In genomic region chr19:23507256-23507851, GRCm38 (mm10) we compare ENCODE assay signal across 11 mouse cellular contexts. TPM values are rescaled to one million over a fixed set of nuclear protein-coding genes. Genes with fewer than 3 reads are reported as not detected.
DNase-seq lines count a peak whose midpoint lies in the region; ATAC-seq and TF ChIP-seq lines count a peak whose summit lies in the region.
"Had no signal": no experiment of that assay in that cellular context is flagged by ENCODE, and none has a peak within 500 bp of the region (broad histone marks: within the 10 kb centered on the region; RNA-seq: fewer than 3 reads in every experiment).

No protein-coding gene starts in this region.

- H3K27ac ChIP-seq in kidney, embryonic 15.5 days = no peak overlapping the region
- no peak overlapping the region for H3K27ac ChIP-seq in kidney, adult 2 months (ENCODE audit: insufficient read depth, low read depth, low read length)
- H3K27ac ChIP-seq in embryonic facial prominence, embryonic 13.5 days = no peak overlapping the region
- H3K27ac ChIP-seq in hindbrain, postnatal 0 days = peak overlapping the region; percentile 11
- peak overlapping the region; percentile 20 for H3K27ac ChIP-seq in neural tube, embryonic 15.5 days (replicated peaks)
- no peak overlapping the region for H3K27ac ChIP-seq in gastrocnemius, adult 2 months

- no peaks in the 10 kb centered on the region for H3K27me3 ChIP-seq in kidney, embryonic 15.5 days
- no peaks in the 10 kb centered on the region for H3K27me3 ChIP-seq in kidney, adult 2 months (replicated peaks; ENCODE audit: control insufficient read depth, insufficient read depth, low read length)
- no peaks in the 10 kb centered on the region for H3K27me3 ChIP-seq in embryonic facial prominence, embryonic 13.5 days
- H3K27me3 ChIP-seq in hindbrain, postnatal 0 days (ENCODE audit: insufficient read depth, low read length) = no peaks in the 10 kb centered on the region
- no peaks in the 10 kb centered on the region for H3K27me3 ChIP-seq in neural tube, embryonic 15.5 days (replicated peaks)

- H3K4me2 ChIP-seq in kidney, embryonic 15.5 days = peak overlapping the region; percentile 22
- peak overlapping the region; percentile 42 for H3K4me2 ChIP-seq in embryonic facial prominence, embryonic 13.5 days
- peak overlapping the region; percentile 14 for H3K4me2 ChIP-seq in hindbrain, postnatal 0 days (ENCODE audit: low read depth, low read length)
- H3K4me2 ChIP-seq in neural tube, embryonic 15.5 days = peak overlapping the region; percentile 40

- peaks cover 6% of the 10 kb centered on the region for H3K4me1 ChIP-seq in kidney, embryonic 15.5 days
- H3K4me1 ChIP-seq in kidney, adult 2 months (ENCODE audit: control insufficient read depth, insufficient read depth, low read length) = no peaks in the 10 kb centered on the region
- H3K4me1 ChIP-seq in embryonic facial prominence, embryonic 13.5 days = peaks cover 9% of the 10 kb centered on the region
- 0 out of 2 replicates have a peak, but pooled peaks cover 8% of the 10 kb centered on the region for H3K4me1 ChIP-seq in hindbrain, postnatal 0 days (ENCODE audit: insufficient read depth, low read length)
- peaks cover 12% of the 10 kb centered on the region for H3K4me1 ChIP-seq in neural tube, embryonic 15.5 days

- H3K4me3 ChIP-seq in kidney, embryonic 15.5 days (replicated peaks) = no peak overlapping the region
- H3K4me3 ChIP-seq in kidney, adult 2 months (ENCODE audit: insufficient read depth, low read depth, low read length) = no peak overlapping the region
- H3K4me3 ChIP-seq in embryonic facial prominence, embryonic 13.5 days = no peak overlapping the region
- no peak overlapping the region for H3K4me3 ChIP-seq in hindbrain, postnatal 0 days (ENCODE audit: low read length)
- 0 out of 2 replicates have a peak overlapping the region, but pooled peaks have one; percentile 1 for H3K4me3 ChIP-seq in neural tube, embryonic 15.5 days (replicated peaks)
- H3K4me3 ChIP-seq in gastrocnemius, adult 2 months = no peak overlapping the region
- H3K4me3 ChIP-seq: erythroblast, embryonic 14.5 days had no signal

- H3K9ac ChIP-seq in kidney, embryonic 15.5 days = no peak overlapping the region
- peak overlapping the region; percentile 21; the same call in 1 of the 2 replicates for H3K9ac ChIP-seq in embryonic facial prominence, embryonic 13.5 days
- no peak overlapping the region for H3K9ac ChIP-seq in hindbrain, postnatal 0 days (replicated peaks; ENCODE audit: low read length)
- no peak overlapping the region for H3K9ac ChIP-seq in neural tube, embryonic 15.5 days (replicated peaks)

- DNase-seq in kidney, adult 2 months = no peak
- DNase-seq in hindbrain, postnatal 0 days (ENCODE audit: low spot score) = peak; percentile 38
- DNase-seq in spleen, postnatal 36 days (ENCODE audit: low spot score in 2 of 2) = no peak
- no peak for DNase-seq in layer of hippocampus, adult 9-10 months (ENCODE audit: low spot score)
- DNase-seq in gastrocnemius, adult 2 months = no peak
- DNase-seq: adrenal gland, postnatal 25 days; right cerebral cortex, postnatal 4 days had no signal

- ATAC-seq in kidney, embryonic 15.5 days (replicated peaks; ENCODE audit: low FRiP score) = no peak
- ATAC-seq in embryonic facial prominence, embryonic 13.5 days (ENCODE audit: insufficient number of reproducible peaks, insufficient read depth, low FRiP score, low TSS enrichment, low read depth) = no peak
- ATAC-seq in hindbrain, postnatal 0 days = peak; percentile 35; the same call in 1 of the 2 replicates
- ATAC-seq in neural tube, embryonic 15.5 days (ENCODE audit: low FRiP score) = peak; percentile 60

- H3K36me3 ChIP-seq in kidney, embryonic 15.5 days = no peaks in the 10 kb centered on the region
- H3K36me3 ChIP-seq in kidney, adult 2 months (ENCODE audit: control insufficient read depth, insufficient read depth, low read length) = no peaks in the 10 kb centered on the region
- H3K36me3 ChIP-seq in embryonic facial prominence, embryonic 13.5 days = no peaks in the 10 kb centered on the region
- no peaks in the 10 kb centered on the region for H3K36me3 ChIP-seq in hindbrain, postnatal 0 days (ENCODE audit: insufficient read depth, low read length)
- H3K36me3 ChIP-seq in neural tube, embryonic 15.5 days = no peaks in the 10 kb centered on the region

- no peaks in the 10 kb centered on the region for H3K9me3 ChIP-seq in kidney, embryonic 15.5 days (replicated peaks)
- H3K9me3 ChIP-seq in embryonic facial prominence, embryonic 13.5 days = no peaks in the 10 kb centered on the region
- no peaks in the 10 kb centered on the region for H3K9me3 ChIP-seq in hindbrain, postnatal 0 days (ENCODE audit: low read length)
- no peaks in the 10 kb centered on the region for H3K9me3 ChIP-seq in neural tube, embryonic 15.5 days (replicated peaks)

- WGBS in kidney, embryonic 15.5 days = 19% methylated on average over 14 of the region's 14 CpGs
- 27% methylated on average over 14 of the region's 14 CpGs for WGBS in kidney, adult 2 months
- WGBS in embryonic facial prominence, embryonic 13.5 days = 15% methylated on average over 14 of the region's 14 CpGs
- WGBS in hindbrain, postnatal 0 days = 7% methylated on average over 14 of the region's 14 CpGs
- 8% methylated on average over 14 of the region's 14 CpGs for WGBS in neural tube, embryonic 15.5 days

- TF ChIP-seq POLR2A in kidney, adult 2 months (IDR thresholded peaks at IDR 0.05; ENCODE audit: low read depth, low read length) = no peak

- no peak for TF ChIP-seq CTCF in kidney, adult 2 months (conservative IDR thresholded peaks at IDR 0.05; ENCODE audit: insufficient read depth, insufficient read length, low read depth, low read length)
- no peak for TF ChIP-seq CTCF in hindbrain, postnatal 0 days (IDR thresholded peaks at IDR 0.05; ENCODE audit: low read depth)
- TF ChIP-seq CTCF in gastrocnemius, adult 2 months (IDR thresholded peaks at IDR 0.05) = no peak

- intact Hi-C loops in gastrocnemius, adult 2 months (cut with DNase I) = no loop called here

RNA-seq across cellular contexts. Expression of gene Mamdc2, which starts 59.1 kb away (rescaled TPM):
- polyA plus RNA-seq in kidney, embryonic 15.5 days (2015; fragmentation: Nextera tagmentation; extraction: Ambion mirVana) = 0.93 and 2.2 TPM in 2 replicates
- 0.95 and 1.0 TPM in 2 replicates for polyA plus RNA-seq in kidney, adult 2 months (2012; rRNA removed)
- polyA plus RNA-seq in embryonic facial prominence, embryonic 13.5 days (2015; fragmentation: Nextera tagmentation; extraction: Ambion mirVana) = 1.0 and 1.3 TPM in 2 replicates
- total RNA-seq in hindbrain, postnatal 0 days (2014; rRNA removed) = 2.5 and 3.2 TPM in 2 replicates
- polyA plus RNA-seq in hindbrain, postnatal 0 days (2015; fragmentation: Nextera tagmentation; extraction: Ambion mirVana) = 4.0 and 4.3 TPM in 2 replicates
- polyA plus RNA-seq in neural tube, embryonic 15.5 days (2015; fragmentation: Nextera tagmentation; extraction: Ambion mirVana) = 1.2 and 1.7 TPM in 2 replicates
- 1 to 10 TPM; 1.1 TPM for total RNA-seq in gastrocnemius, adult 2 months (2021)
- polyA plus RNA-seq: erythroblast, embryonic 14.5 days had no signal

Comparison
In these comparisons a context has a peak if more than half of its experiments do, and no peak if none do; other contexts are left out.
1. ATAC-seq: peak in hindbrain, postnatal 0 days (single experiment) and neural tube, embryonic 15.5 days (single experiment); none in kidney, embryonic 15.5 days (single experiment) and embryonic facial prominence, embryonic 13.5 days (single experiment).
2. H3K27ac ChIP-seq: peak in hindbrain, postnatal 0 days (single experiment) and neural tube, embryonic 15.5 days (single experiment); none in kidney, embryonic 15.5 days (single experiment), kidney, adult 2 months (single experiment), embryonic facial prominence, embryonic 13.5 days (single experiment) and gastrocnemius, adult 2 months (single experiment).
3. Peak in every context shown above with its lines, with median percentiles within 50 percentile points of each other: H3K4me2 ChIP-seq.